Mouse (Mus musculus) megakaryocyte, embryonic 14.5 days (primary cell): ENCODE measurements around the gene Phf23.

Experiments used
- FLI1 ChIP-seq: IDR thresholded peaks from 2 replicates; pipeline ENCODE4 v1.6.1; 2012; ENCODE audit warnings: low read length, inconsistent platforms, mixed read lengths
- GATA1 ChIP-seq: IDR thresholded peaks from 3 replicates; pipeline ENCODE4 v1.6.1; 2012; ENCODE audit warnings: mixed read lengths, low read length, inconsistent platforms, borderline replicate concordance

DNA sequence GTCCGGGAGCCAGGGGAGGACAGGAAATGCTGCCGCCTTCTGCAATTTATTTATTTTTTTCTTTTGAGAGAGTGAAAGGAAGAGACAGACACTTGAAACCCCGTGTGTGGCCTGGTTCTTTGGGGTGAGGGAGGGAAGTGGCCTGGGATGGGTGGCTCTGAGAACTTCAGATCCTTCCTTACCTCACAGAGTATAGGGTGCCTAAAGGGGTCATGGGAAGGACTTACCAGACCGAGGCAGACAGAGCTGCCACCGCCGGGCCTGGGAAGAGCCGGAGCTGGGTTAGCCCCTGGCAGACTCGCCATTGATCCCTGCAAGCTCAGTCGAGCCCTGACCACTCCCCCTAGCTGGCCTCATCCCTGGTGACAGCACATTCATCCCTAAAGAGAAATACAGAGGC is 49.9 kb downstream of the Phf23 start:
- TF ChIP-seq GATA1, result no peak
- no peak for TF ChIP-seq FLI1
